Mouse (Mus musculus) lung, postnatal 0 days (tissue): ENCODE measurements around the gene C1ql1. TPM values are rescaled to one million over a fixed set of nuclear protein-coding genes. Genes with fewer than 3 reads are reported as not detected.

Experiments used
- ATAC-seq: fragments of 200-750 bp; cut with Nextera tagmentation; 2 replicates; pipeline ENCODE4 v1.8.0; 2017; ENCODE audit warnings: moderate library complexity
- DNase-seq: peaks from one replicate; pipeline ENCODE4 v3.0.0-alpha.2; 2016; ENCODE audit warnings: low spot score
- H3K27ac ChIP-seq: fragments of 300-500 bp; sonication (generic); 2 replicates; pipeline ENCODE4 v1.5.1; 2014; ENCODE audit warnings: antibody characterized with exemption, mild to moderate bottlenecking, low read length, mixed read lengths
- H3K27me3 ChIP-seq: fragments of 300-500 bp; sonication (generic); replicated peaks from 2 replicates; pipeline ENCODE4 v1.6.1; 2014; ENCODE audit warnings: low read length, mixed read lengths; ENCODE audit not compliant: insufficient read depth
- H3K36me3 ChIP-seq: fragments of 300-500 bp; sonication (generic); 2 replicates; pipeline ENCODE4 v1.6.1; 2014; ENCODE audit warnings: low read length, mixed read lengths; ENCODE audit not compliant: insufficient read depth
- H3K4me1 ChIP-seq: fragments of 300-500 bp; sonication (generic); 2 replicates; pipeline ENCODE4 v1.6.1; 2014; ENCODE audit warnings: antibody characterized with exemption, low read depth, low read length, mixed read lengths; ENCODE audit not compliant: insufficient read depth
- H3K4me2 ChIP-seq: fragments of 300-500 bp; sonication (generic); replicated peaks from 2 replicates; pipeline ENCODE4 v1.6.1; 2014; ENCODE audit warnings: low read depth, mild to moderate bottlenecking, low read length, moderate library complexity, mixed read lengths
- H3K4me3 ChIP-seq: fragments of 300-500 bp; sonication (generic); 2 replicates; pipeline ENCODE4 v1.5.1; 2014; ENCODE audit warnings: low read depth, low read length
- H3K9ac ChIP-seq: fragments of 300-500 bp; sonication (generic); replicated peaks from 2 replicates; pipeline ENCODE4 v1.6.1; 2014; ENCODE audit warnings: low read depth, mild to moderate bottlenecking
- H3K9me3 ChIP-seq: fragments of 300-500 bp; sonication (generic); 2 replicates; pipeline ENCODE4 v1.6.1; 2016; ENCODE audit warnings: low read length, mixed read lengths
- CTCF ChIP-seq: IDR thresholded peaks from 2 replicates; pipeline ENCODE4 v1.5.1; 2016; ENCODE audit warnings: antibody characterized with exemption, mild to moderate bottlenecking
- EP300 ChIP-seq: IDR thresholded peaks from 2 replicates; pipeline ENCODE4 v1.6.1; 2016; ENCODE audit warnings: antibody characterized with exemption, mild to moderate bottlenecking, control low read depth
- WGBS: fragments of 180-500 bp; shearing (Covaris S2); extraction: QIAGEN DNeasy Blood & Tissue Kit; methylation state at CpG from one replicate; pipeline ENCODE4 v1.1.7; 2014; 5-methylcytosine and 5-hydroxymethylcytosine counted together
- polyA plus RNA-seq: library from polyadenylated mRNA; unstranded; fragments of >200 nt; fragmentation: Nextera tagmentation; extraction: Ambion mirVana; gene quantifications from 2 replicates; pipeline ENCODE4 v1.2.1, GENCODE M21; 2015

Gene C1ql1
- polyA plus RNA-seq, 1 experiment from 2014 or later, result 0.31 TPM

GRCm38 (mm10) chr11:102890096-102890495 lies 56.4 kb downstream of the C1ql1 start:
- ATAC-seq (no peak), DNase-seq (no peak)
- no peaks in the 10 kb centered on the region for H3K36me3 ChIP-seq
- no peak overlapping the region for H3K4me3 ChIP-seq
- 0 out of 2 replicates have a peak, but pooled peaks cover 13% of the 10 kb centered on the region for H3K27me3 ChIP-seq
- 59% methylated on average over 5 of the region's 5 CpGs for WGBS
- no peak overlapping the region for H3K27ac ChIP-seq
- no peaks in the 10 kb centered on the region for H3K9me3 ChIP-seq
- H3K4me1 ChIP-seq, result 0 out of 2 replicates have a peak, but pooled peaks cover 3% of the 10 kb centered on the region
- no peak overlapping the region for H3K4me2 ChIP-seq
- TF ChIP-seq CTCF (no peak), EP300 (no peak)
- H3K9ac ChIP-seq, result no peak overlapping the region

Other genes starting within 250 kb of the C1ql1 start
- 20.4 and 22.8 TPM in 2 replicates for gene Ccdc43, start 248.9 kb downstream of the C1ql1 start, polyA plus RNA-seq
- gene Adam11, start 185.2 kb downstream of the C1ql1 start, polyA plus RNA-seq, result 0.78 and 1.8 TPM in 2 replicates
- 35.9 and 37.0 TPM in 2 replicates for gene Gjc1, start 127.0 kb downstream of the C1ql1 start, polyA plus RNA-seq
- 111 and 138 TPM in 2 replicates for gene Higd1b, start 110.8 kb downstream of the C1ql1 start, polyA plus RNA-seq
- 67.1 and 72.9 TPM in 2 replicates for gene Eftud2, start 65.7 kb downstream of the C1ql1 start, polyA plus RNA-seq
- gene Ccdc103, start 65.5 kb downstream of the C1ql1 start, polyA plus RNA-seq, result 3.9 and 4.4 TPM in 2 replicates
- not detected in 2 replicates for gene Fam187a, start 61.5 kb downstream of the C1ql1 start, polyA plus RNA-seq
- gene Gfap, start 45.8 kb downstream of the C1ql1 start, polyA plus RNA-seq, result 0.05 and 0.12 TPM in 2 replicates
- gene Kif18b, start 21.6 kb downstream of the C1ql1 start, polyA plus RNA-seq, result 0.33 and 0.36 TPM in 2 replicates
- gene Nmt1, start 81.5 kb upstream of the C1ql1 start, polyA plus RNA-seq, result 50.5 and 52.1 TPM in 2 replicates
- gene Dcakd, start 81.6 kb upstream of the C1ql1 start, polyA plus RNA-seq, result 43.5 and 51.1 TPM in 2 replicates
- 3.7 and 3.8 TPM in 2 replicates for gene Plcd3, start 155.0 kb upstream of the C1ql1 start, polyA plus RNA-seq
- gene Acbd4, start 155.0 kb upstream of the C1ql1 start, polyA plus RNA-seq, result 28.8 and 34.5 TPM in 2 replicates
- gene Hexim1, start 169.5 kb upstream of the C1ql1 start, polyA plus RNA-seq, result 6.5 TPM in 2 replicates
- 6.2 and 7.1 TPM in 2 replicates for gene Hexim2, start 185.7 kb upstream of the C1ql1 start, polyA plus RNA-seq
- 4.1 and 4.9 TPM in 2 replicates for gene Fmnl1, start 224.4 kb upstream of the C1ql1 start, polyA plus RNA-seq